Mouse (Mus musculus): ENCODE data around the gene Ctbs.
A peak's percentile ranks its signal among the peaks of the same experiment; 100 is the strongest.

- TF ChIP-seq CTCF (IDR thresholded peaks at IDR 0.05; ENCODE audit: low read depth, low read length) (no peak), POLR2A (IDR thresholded peaks at IDR 0.05; ENCODE audit: extremely low read depth, insufficient read depth, low read length) (peak; percentile 84)
These were observed 49.9 kb downstream of the Ctbs start, which contains the start of the genes Spata1 and Gng5 for GRCm38 (mm10) chr3:146499431-146500002.

All from liver, adult 2 months (tissue).